Comparison of ENCODE assay signal across 8 mouse cellular contexts in the genomic region with DNA sequence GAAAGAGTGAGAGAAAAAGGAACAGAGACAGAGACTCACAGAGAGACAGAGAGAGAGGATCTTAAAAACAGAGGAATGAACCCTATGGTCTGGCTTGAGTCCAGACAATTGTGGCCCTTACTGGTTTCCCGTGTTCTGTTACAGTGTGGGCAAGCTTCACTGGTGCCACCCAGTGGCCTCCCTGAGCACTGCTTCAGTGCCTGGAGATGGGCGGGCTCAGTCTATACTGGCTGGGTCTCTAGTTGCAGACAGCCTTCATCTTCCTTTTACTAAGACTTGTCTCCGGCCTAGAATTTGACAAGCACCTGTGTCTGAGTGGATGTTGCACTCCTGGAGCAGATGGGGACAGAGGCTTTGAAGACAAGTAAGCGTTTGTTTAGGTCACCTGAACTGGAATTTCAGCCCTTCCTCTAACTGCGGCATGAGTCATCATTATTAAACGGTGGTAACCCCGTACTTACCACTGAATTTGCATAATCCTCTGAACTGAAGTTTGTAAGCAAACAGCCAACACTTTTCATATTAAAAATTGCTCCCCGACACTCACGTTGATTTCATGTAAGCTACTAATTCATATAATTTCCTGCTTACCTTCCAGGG. TPM values are rescaled to one million over a fixed set of nuclear protein-coding genes. Genes with fewer than 3 reads are reported as not detected.
A peak's percentile ranks its signal among the peaks of the same experiment; 100 is the strongest.
DNase-seq lines count a peak whose midpoint lies in the region; ATAC-seq and TF ChIP-seq lines count a peak whose summit lies in the region.

No protein-coding gene starts in this region.

- CTCF ChIA-PET in Patski (lab: Charles Lee): interaction anchor here (0.7 to 6.5 kb wide), 24 partner anchors 12 to 653 kb away, joined by 3 to 69 read pairs (median 4); no protein-coding TSS in a partner anchor

- H3K27ac ChIP-seq in forebrain, embryonic 16.5 days (ENCODE audit: low read length): no peak overlapping the region
- H3K27ac ChIP-seq in hindbrain, embryonic 14.5 days: no peak overlapping the region

- no peak overlapping the region for H3K9ac ChIP-seq in forebrain, embryonic 16.5 days (replicated peaks; ENCODE audit: low read depth, low read length)
- H3K9ac ChIP-seq in hindbrain, embryonic 14.5 days: no peak overlapping the region

- H3K9me3 ChIP-seq in forebrain, embryonic 16.5 days (ENCODE audit: control insufficient read depth, low read length): peaks cover 3% of the 10 kb centered on the region; the same call in 1 of the 2 replicates
- H3K9me3 ChIP-seq in hindbrain, embryonic 14.5 days (ENCODE audit: control insufficient read depth, low read length): no peaks in the 10 kb centered on the region

- no peak overlapping the region for H3K4me2 ChIP-seq in forebrain, embryonic 16.5 days (ENCODE audit: low read length)
- H3K4me2 ChIP-seq in hindbrain, embryonic 14.5 days (replicated peaks): no peak overlapping the region

- H3K4me1 ChIP-seq in forebrain, embryonic 16.5 days (replicated peaks; ENCODE audit: control insufficient read depth, insufficient read depth, low read length): no peaks in the 10 kb centered on the region
- H3K4me1 ChIP-seq in hindbrain, embryonic 14.5 days (replicated peaks; ENCODE audit: control insufficient read depth, insufficient read depth, low read length): no peaks in the 10 kb centered on the region

- peak; percentile 43 for DNase-seq in Patski (ENCODE audit: low read depth, low spot score)
- DNase-seq in cerebellum, adult 11-12 months: peak; percentile 65
- DNase-seq in hindbrain, embryonic 14.5 days (ENCODE audit: low spot score): peak; percentile 42
- peak; percentile 55 to 76 for DNase-seq in layer of hippocampus, postnatal 14 days (ENCODE audit: low spot score in 2 of 2)
- DNase-seq in lung, postnatal 25 days (ENCODE audit: low spot score): peak; percentile 80
- DNase-seq in right cerebral cortex, postnatal 14 days: peak; percentile 69
- peak; percentile 53 for DNase-seq in urinary bladder, postnatal 25 days (ENCODE audit: low spot score)

- in situ Hi-C loops in Patski (cut with MboI; ENCODE audit: low pct_unique_long_range_greater_than_20kb): no loop called here

- WGBS in forebrain, embryonic 16.5 days: 51% methylated on average over 9 of the region's 9 CpGs
- WGBS in hindbrain, embryonic 14.5 days: 61% methylated on average over 9 of the region's 9 CpGs

- no peaks in the 10 kb centered on the region for H3K27me3 ChIP-seq in Patski
- H3K27me3 ChIP-seq in forebrain, embryonic 16.5 days (replicated peaks; ENCODE audit: control insufficient read depth, insufficient read depth, low read length): no peaks in the 10 kb centered on the region
- H3K27me3 ChIP-seq in hindbrain, embryonic 14.5 days (ENCODE audit: control insufficient read depth, insufficient read depth, low read length): no peaks in the 10 kb centered on the region

- H3K36me3 ChIP-seq in forebrain, embryonic 16.5 days (ENCODE audit: control insufficient read depth, insufficient read depth): no peaks in the 10 kb centered on the region
- no peaks in the 10 kb centered on the region for H3K36me3 ChIP-seq in hindbrain, embryonic 14.5 days (replicated peaks; ENCODE audit: control insufficient read depth, insufficient read depth)

- POLR2A ChIA-PET in Patski (lab: Charles Lee): interaction anchor here (0.8 to 1.2 kb wide), 2 partner anchors 13 to 651 kb away, joined by 3 read pairs; no protein-coding TSS in a partner anchor

- ATAC-seq in Patski: peak; percentile 84
- peak; percentile 54; the same call in 1 of the 2 replicates for ATAC-seq in forebrain, embryonic 16.5 days
- ATAC-seq in hindbrain, embryonic 14.5 days (ENCODE audit: low FRiP score): no peak

- peak; percentile 99 for TF ChIP-seq CTCF in Patski (IDR thresholded peaks at IDR 0.05)

- H3K4me3 ChIP-seq in forebrain, embryonic 16.5 days (replicated peaks; ENCODE audit: low read length): no peak overlapping the region
- no peak overlapping the region for H3K4me3 ChIP-seq in hindbrain, embryonic 14.5 days (replicated peaks; ENCODE audit: low read length)

RNA-seq across cellular contexts. Expression of a gene that starts 18.9 kb away (rescaled TPM):
- polyA plus RNA-seq in Patski (2021): not detected
- 0.32 TPM in 1 of 2 replicates, not detected in the other for polyA plus RNA-seq in forebrain, embryonic 16.5 days (2015; fragmentation: Nextera tagmentation; extraction: Ambion mirVana)
- not detected in 2 replicates for polyA plus RNA-seq in hindbrain, embryonic 14.5 days (2014; fragmentation: Nextera tagmentation; extraction: Ambion mirVana)
- total RNA-seq in layer of hippocampus, postnatal 14 days (2021): under 1 TPM; 0.50 to 0.51 TPM
